Mouse (Mus musculus) CD8-positive naive resting alpha-beta T cell, adult 2 months (primary cell): Measurements from ENCODE around the gene C8b.

Experiments used
- DNase-seq, 2 experiments: peaks; one replicate each; pipeline ENCODE4 v3.0.0; 2022; ENCODE audit warnings: low read depth in 2 of 2, low spot score in 2 of 2

The C8b gene

GRCm38 (mm10) chr4:104810710-104811286 is 44.7 kb downstream of the C8b start:
- no peak for DNase-seq

GRCm38 (mm10) chr4:104813617-104814016 is 47.5 kb downstream of the C8b start:
- no peak for DNase-seq

DNA sequence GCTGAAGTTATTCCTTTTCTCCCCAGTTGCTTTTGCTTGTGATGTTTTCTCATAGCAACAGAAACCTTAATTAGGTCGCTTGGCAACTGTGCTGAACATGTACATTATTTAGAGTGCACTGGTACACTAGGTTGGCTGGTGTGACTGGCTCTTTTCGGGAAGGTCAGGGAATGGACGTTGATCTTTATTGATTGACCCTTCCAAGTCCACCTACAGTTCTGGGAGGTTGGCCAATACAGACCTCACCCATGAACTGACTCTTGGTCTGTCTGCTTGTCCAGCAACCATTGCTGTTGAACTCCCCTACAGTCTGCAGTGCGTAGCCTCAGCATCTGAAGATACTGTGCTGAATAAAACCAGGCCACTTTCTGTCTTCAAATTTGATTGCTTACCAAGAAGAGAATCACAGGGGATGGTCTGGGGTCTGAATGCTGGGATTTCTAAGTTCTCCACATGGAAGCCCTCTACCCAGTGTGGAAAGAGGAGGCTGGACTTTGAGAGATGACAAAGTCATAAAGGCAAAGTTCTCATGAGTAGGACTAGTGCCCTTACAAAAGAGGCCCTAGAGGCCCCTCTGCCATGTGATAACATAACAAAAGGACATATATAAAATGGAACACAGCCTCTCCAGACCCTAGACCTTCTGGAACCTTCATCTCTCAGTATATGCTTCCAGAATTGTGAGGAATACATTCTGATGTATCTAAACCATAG is 50.6 kb downstream of the C8b start:
- DNase-seq, result no peak

- no peak for DNase-seq
These were observed 51.4 kb downstream of the C8b start for GRCm38 (mm10) chr4:104817509-104817908.

GRCm38 (mm10) chr4:104818986-104819385 is 52.9 kb downstream of the C8b start:
- no peak for DNase-seq

DNA sequence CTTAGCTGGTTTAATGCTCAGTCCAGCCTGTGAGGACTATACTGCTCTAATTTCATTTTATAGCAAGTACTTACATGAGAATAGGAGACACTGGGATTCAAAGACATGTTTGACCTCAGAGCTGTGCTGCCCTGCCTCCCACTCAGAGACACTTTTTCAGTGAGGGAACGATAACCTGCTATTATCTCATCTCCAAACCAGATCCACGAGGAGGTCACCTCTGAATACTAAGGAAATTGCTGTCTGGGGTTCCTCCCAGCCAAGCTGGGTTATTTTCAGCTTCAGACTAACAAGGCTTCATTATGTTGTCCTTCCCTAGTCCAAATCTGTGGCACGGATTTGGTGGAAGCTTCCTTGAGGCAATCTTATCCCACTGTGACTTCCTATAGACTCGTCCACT is 53.8 kb downstream of the C8b start:
- no peak for DNase-seq

DNA sequence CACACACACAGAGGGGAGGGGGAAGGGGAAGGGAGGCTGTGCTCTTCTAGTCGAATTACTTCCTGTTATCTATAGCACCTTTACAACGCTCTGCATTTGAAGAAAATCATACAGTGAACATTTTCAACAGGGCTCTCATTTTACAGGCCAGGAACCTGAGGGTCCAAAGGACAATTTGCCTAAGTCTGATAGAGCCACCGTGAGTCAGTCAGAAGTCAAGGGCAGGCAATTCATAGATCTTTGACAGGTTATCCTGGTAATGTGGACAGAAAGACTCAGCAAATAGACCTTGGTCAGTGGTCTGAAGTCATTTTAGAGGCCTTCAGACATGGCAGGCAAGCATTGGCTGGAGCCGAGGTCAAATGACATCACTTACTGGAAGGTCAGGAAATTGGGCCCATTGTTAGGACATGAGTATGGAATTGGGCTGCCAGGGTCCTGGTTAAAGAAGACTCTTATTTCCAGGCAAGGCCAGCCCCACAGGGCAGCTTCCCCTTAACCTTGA is 57.5 kb downstream of the C8b start:
- no peak for DNase-seq

DNA sequence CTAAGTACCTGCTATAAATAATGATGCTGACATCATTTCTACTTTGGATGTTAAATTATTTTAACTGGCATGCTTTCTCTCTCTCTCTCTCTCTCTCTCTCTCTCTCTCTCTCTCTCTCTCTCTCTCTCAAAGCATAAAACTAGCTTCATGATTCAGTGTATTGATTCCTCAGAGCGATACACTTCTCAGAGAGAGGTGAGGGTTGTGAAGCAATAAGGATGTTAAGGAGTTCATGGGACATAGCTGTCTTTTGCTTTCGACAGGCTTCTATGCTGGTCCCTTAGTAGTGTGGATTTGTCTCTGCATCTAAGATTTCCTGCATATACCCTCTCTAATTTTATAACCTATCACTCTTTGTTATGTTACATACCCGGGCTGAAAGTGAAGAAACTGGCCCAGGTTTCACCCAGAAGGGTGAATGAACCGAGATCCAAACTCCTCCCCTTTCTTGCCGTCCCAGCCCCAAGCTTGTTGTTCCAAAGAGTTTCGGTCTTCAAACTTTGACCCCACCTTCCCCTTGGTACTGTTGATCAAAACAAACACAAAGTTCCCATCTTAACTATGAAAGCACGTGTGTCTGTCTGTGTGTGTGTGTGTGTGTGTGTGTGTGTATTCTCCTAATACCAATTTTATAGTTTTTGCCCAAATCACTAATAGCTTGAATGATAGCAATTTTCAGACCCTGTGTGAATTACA is 58.4 kb downstream of the C8b start:
- DNase-seq, result no peak

DNA sequence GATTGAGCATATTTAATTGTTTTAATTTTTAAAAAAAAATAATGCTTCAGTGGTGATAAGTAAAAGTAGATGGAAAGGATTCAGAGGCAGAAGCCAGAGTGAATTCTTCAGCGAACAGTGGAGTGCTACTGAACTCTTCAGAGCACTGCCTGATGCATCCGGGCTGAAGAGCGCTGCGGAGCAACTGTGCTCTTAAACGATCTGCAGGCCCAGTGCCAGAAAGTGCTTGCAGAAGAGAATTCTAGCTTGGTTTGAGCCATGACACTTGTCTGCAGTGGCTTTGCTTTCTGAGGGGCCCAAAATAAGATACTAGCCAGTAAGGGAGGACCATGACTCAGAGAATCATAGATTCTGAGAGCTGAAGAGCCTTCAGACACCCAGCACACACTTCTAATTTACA is 62.8 kb downstream of the C8b start:
- DNase-seq, result no peak

GRCm38 (mm10) chr4:104835096-104835495 is 69.0 kb downstream of the C8b start:
- DNase-seq, result no peak

DNA sequence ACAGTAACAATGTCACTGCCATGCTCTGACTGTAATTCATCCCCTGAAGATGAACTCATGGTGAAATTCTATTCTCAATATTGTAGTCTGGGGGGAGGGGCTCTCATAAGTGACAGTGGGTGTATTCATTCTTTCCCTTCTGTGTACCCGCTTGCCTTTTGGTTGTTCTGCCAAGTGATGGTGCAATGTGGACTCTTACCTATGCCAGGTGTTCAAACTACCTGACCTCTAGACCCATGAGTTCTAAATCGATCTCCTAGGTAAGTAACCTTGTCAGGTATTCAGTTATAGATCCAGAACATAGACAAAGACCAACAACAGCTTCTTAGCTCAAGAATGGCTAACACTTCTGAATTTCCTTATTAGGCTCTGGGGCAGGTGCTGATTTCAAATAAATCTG is 72.2 kb downstream of the C8b start:
- DNase-seq, result no peak

GRCm38 (mm10) chr4:104842204-104842603 is 76.1 kb downstream of the C8b start:
- DNase-seq, result no peak

DNA sequence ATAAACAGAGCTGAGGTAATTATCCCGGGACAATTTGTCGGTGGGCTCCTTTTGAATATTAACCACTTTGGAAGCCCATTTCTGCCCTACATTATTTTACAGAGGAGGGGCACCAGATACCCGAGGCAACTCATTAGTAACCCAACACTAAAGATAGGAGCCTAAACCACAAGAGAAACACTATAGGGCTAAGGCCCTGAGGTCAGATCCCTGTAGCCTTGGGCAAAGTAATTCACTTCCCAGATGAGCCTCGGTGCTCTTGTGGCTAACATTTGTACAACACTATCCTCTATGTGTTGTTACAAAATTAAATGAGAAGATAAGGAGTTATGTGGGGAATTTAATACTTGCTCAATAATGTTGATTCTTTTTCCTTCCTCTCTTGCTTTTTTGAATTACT is 77.4 kb downstream of the C8b start:
- no peak for DNase-seq
